Mouse (Mus musculus): ENCODE results near the gene Prkar1b.

The Prkar1b gene

GRCm38 (mm10) chr5:139107815-139108214 is 42.0 kb downstream of the Prkar1b start:
- DNase-seq (ENCODE audit: low spot score in 2 of 2): no peak

GRCm38 (mm10) chr5:139101783-139102182 is 48.0 kb downstream of the Prkar1b start:
- DNase-seq (ENCODE audit: low spot score in 2 of 2): no peak

GRCm38 (mm10) chr5:139098991-139099972 is 50.5 kb downstream of the Prkar1b start:
- peak in 1 of 2 experiments; percentile 34 for DNase-seq (ENCODE audit: low spot score in 2 of 2)

- no peak for DNase-seq (ENCODE audit: low spot score in 2 of 2)
Observed at GRCm38 (mm10) chr5:139095297-139096110, 54.3 kb downstream of the Prkar1b start.

GRCm38 (mm10) chr5:139093534-139093933 is 56.3 kb downstream of the Prkar1b start:
- DNase-seq (ENCODE audit: low spot score in 2 of 2): no peak

- no peak for DNase-seq (ENCODE audit: low spot score in 2 of 2)
Observed at GRCm38 (mm10) chr5:139091713-139092112, 58.1 kb downstream of the Prkar1b start.

- no peak for DNase-seq (ENCODE audit: low spot score in 2 of 2)
Observed at GRCm38 (mm10) chr5:139090162-139090561, 59.6 kb downstream of the Prkar1b start.

GRCm38 (mm10) chr5:139088173-139088572 is 61.6 kb downstream of the Prkar1b start:
- no peak for DNase-seq (ENCODE audit: low spot score in 2 of 2)

- DNase-seq (ENCODE audit: low spot score in 2 of 2): no peak
Observed at GRCm38 (mm10) chr5:139084831-139085519, 64.8 kb downstream of the Prkar1b start.

- peak in 1 of 2 experiments; percentile 36 for DNase-seq (ENCODE audit: low spot score in 2 of 2)
Observed at GRCm38 (mm10) chr5:139084302-139084701, 65.5 kb downstream of the Prkar1b start.

- DNase-seq (ENCODE audit: low spot score in 2 of 2): no peak
Observed at GRCm38 (mm10) chr5:139083841-139084240, 66.0 kb downstream of the Prkar1b start.

- DNase-seq (ENCODE audit: low spot score in 2 of 2): no peak
Observed at GRCm38 (mm10) chr5:139081370-139081769, 68.4 kb downstream of the Prkar1b start.

- DNase-seq (ENCODE audit: low spot score in 2 of 2): no peak
Observed at GRCm38 (mm10) chr5:139078156-139078462, 71.7 kb downstream of the Prkar1b start.

- no peak for DNase-seq (ENCODE audit: low spot score in 2 of 2)
Observed at GRCm38 (mm10) chr5:139077311-139078155, 72.3 kb downstream of the Prkar1b start.

GRCm38 (mm10) chr5:139076450-139076849 is 73.4 kb downstream of the Prkar1b start:
- no peak for DNase-seq (ENCODE audit: low spot score in 2 of 2)

- no peak for DNase-seq (ENCODE audit: low spot score in 2 of 2)
Observed at GRCm38 (mm10) chr5:139075791-139076190, 74.0 kb downstream of the Prkar1b start.

GRCm38 (mm10) chr5:139075125-139075524 is 74.7 kb downstream of the Prkar1b start:
- DNase-seq (ENCODE audit: low spot score in 2 of 2): peak in 1 of 2 experiments; percentile 60

GRCm38 (mm10) chr5:139073977-139074376 is 75.8 kb downstream of the Prkar1b start:
- no peak for DNase-seq (ENCODE audit: low spot score in 2 of 2)

GRCm38 (mm10) chr5:139072866-139073265 is 76.9 kb downstream of the Prkar1b start:
- no peak for DNase-seq (ENCODE audit: low spot score in 2 of 2)

- no peak for DNase-seq (ENCODE audit: low spot score in 2 of 2)
Observed at GRCm38 (mm10) chr5:139066861-139067614, 82.8 kb downstream of the Prkar1b start.

Data from frontal cortex, postnatal 14 days (tissue).